Comparison of ENCODE assay signal across 8 mouse cellular contexts in genomic region chr1:180725704-180726179, GRCm38 (mm10). TPM values are rescaled to one million over a fixed set of nuclear protein-coding genes. Genes with fewer than 3 reads are reported as not detected.
DNase-seq lines count a peak whose midpoint lies in the region; ATAC-seq lines count a peak whose summit lies in the region.

Gene Acbd3, plus strand, starts transcription at chr1:180726043.

- intact Hi-C loops in left cerebral cortex, postnatal 14 days (cut with DNase I): loop anchor here (5.0 kb wide), 1 partner anchor 83 kb away; the partner anchor contains the start of gene Lin9

- DNase-seq in adrenal gland, adult (ENCODE audit: inconsistent age in 2 of 2, low spot score in 1 of 2): peak; percentile 95 to 97
- peak; percentile 96 for DNase-seq in embryo, embryonic 10.5 days (ENCODE audit: low spot score)
- peak; percentile 90 for DNase-seq in gastrocnemius, postnatal 25 days
- peak; percentile 94 for DNase-seq in intestine, embryonic 14.5 days (ENCODE audit: low spot score)
- DNase-seq in left cerebral cortex, postnatal 14 days (ENCODE audit: low spot score in 2 of 2): peak; percentile 88 to 90
- peak; percentile 96 for DNase-seq in mesoderm, embryonic 11.5 days (ENCODE audit: low read depth, low spot score)
- DNase-seq in right cerebral cortex, postnatal 36 days (ENCODE audit: low spot score in 2 of 2): peak; percentile 86 to 87
- peak; percentile 94 for DNase-seq in yolk sac, embryonic 10.5 days (ENCODE audit: low spot score)

- peak within 1 kb of the TSS; percentile 69 for H3K4me2 ChIP-seq in intestine, embryonic 14.5 days (ENCODE audit: low read length)

- H3K27ac ChIP-seq in intestine, embryonic 14.5 days (ENCODE audit: low read depth): peak within 1 kb of the TSS; percentile 85

- H3K4me1 ChIP-seq in intestine, embryonic 14.5 days (replicated peaks; ENCODE audit: control insufficient read depth, insufficient read depth, low read length): peaks cover 15% of the 10 kb centered on the region

- H3K27me3 ChIP-seq in intestine, embryonic 14.5 days (replicated peaks; ENCODE audit: control insufficient read depth, insufficient read depth, low read length): no peaks in the 10 kb centered on the region

- ATAC-seq in intestine, embryonic 14.5 days (replicated peaks; ENCODE audit: low FRiP score, low TSS enrichment, low read depth): peak; percentile 93

- H3K4me3 ChIP-seq in intestine, embryonic 14.5 days (ENCODE audit: low read depth, low read length): peak within 1 kb of the TSS; percentile 73

- no peaks in the 10 kb centered on the region for H3K36me3 ChIP-seq in intestine, embryonic 14.5 days (ENCODE audit: control insufficient read depth, insufficient read depth, low read length)

- peak within 1 kb of the TSS; percentile 83 for H3K9ac ChIP-seq in intestine, embryonic 14.5 days (ENCODE audit: low read length)

- WGBS in intestine, embryonic 14.5 days: under 1% methylated on average over 45 of the region's 52 CpGs

- no peaks in the 10 kb centered on the region for H3K9me3 ChIP-seq in intestine, embryonic 14.5 days (ENCODE audit: control insufficient read depth, low read length)

RNA-seq across cellular contexts. Expression of gene Acbd3, which starts in this region (rescaled TPM):
- 10 to 100 TPM; 12.2 to 12.9 TPM for total RNA-seq in gastrocnemius, postnatal 25 days (2021)
- 23.0 and 24.7 TPM in 2 replicates for polyA plus RNA-seq in intestine, embryonic 14.5 days (2014; fragmentation: Nextera tagmentation; extraction: Ambion mirVana)
- total RNA-seq in left cerebral cortex, postnatal 14 days (2021): 10 to 100 TPM; 29.0 to 30.2 TPM

Comparison
In these comparisons a context has a peak if more than half of its experiments do, and no peak if none do; other contexts are left out.
1. Peak in every context shown above with its lines: DNase-seq, ATAC-seq, H3K4me3 ChIP-seq and H3K27ac ChIP-seq.